Mouse (Mus musculus): ENCODE results near the gene Spata2l. TPM values are rescaled to one million over a fixed set of nuclear protein-coding genes. Genes with fewer than 3 reads are reported as not detected.
"Not testable (repeated sequence)": the region's sequence is repeated elsewhere in the genome, so short reads cannot be mapped to it uniquely, and the experiment has no call there.

Gene Spata2l
- total RNA-seq, 2 experiments from 2014 or later = 1.1 to 1.7 TPM

DNA sequence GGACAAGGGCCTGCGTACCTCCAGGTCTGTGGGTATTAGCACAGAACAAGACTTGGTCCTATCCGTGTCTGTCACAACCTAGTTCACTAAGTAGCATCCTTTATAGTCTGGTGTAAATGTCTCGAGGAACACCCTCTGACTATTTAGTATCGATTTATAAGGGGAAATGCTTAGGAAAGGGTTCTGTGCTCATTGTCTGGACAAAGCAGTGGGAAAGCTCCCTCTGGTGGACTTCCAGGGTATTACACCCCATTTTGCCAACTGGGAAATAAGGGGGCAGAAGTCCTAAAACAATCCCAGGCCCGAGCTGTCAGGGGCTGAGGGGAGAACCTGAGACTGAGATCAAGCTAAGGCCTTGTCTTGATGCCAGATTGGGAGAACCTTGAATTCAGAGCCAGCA lies 33.7 kb downstream of the Spata2l start:
- peak; percentile 69 for DNase-seq (ENCODE audit: low spot score)

DNA sequence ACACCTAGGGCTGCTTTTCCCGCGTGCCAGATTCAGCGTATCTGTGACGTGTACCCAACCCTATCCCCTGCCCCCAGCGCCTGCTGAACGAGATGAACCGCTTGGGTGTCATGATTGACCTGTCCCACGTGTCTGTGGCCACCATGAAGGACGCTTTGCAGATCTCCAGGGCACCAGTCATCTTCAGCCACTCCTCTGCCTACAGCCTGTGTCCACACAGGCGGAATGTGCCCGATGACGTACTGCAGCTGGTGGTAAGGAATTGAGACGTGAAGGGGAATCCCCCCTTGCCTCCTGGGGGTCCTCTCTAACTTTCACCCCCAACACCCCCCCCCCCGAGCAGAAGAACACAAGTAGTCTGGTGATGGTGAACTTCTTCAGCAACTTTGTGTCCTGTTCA lies 36.2 kb downstream of the Spata2l start:
- DNase-seq (ENCODE audit: low spot score) = no peak

DNA sequence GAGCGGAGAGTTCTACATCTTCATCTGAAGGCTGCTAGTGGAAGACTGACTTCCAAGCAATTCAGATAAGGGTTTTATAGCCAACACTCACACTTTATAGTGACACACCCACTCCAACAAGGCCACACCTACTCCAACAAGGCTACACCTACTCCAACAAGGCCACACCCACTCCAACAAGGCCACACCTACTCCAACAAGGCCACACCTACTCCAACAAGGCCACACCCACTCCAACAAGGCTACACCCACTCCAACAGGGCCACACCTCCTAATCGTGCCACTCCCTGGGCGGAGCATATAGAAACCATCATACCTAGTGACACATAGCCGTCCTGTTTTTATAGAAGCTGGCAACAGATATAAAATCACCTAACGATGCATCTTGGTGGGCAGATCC lies 39.0 kb downstream of the Spata2l start:
- DNase-seq (ENCODE audit: low spot score) = not testable (repeated sequence)

GRCm38 (mm10) chr8:123193771-123194170 lies 42.3 kb downstream of the Spata2l start:
- no peak for DNase-seq (ENCODE audit: low spot score)

DNA sequence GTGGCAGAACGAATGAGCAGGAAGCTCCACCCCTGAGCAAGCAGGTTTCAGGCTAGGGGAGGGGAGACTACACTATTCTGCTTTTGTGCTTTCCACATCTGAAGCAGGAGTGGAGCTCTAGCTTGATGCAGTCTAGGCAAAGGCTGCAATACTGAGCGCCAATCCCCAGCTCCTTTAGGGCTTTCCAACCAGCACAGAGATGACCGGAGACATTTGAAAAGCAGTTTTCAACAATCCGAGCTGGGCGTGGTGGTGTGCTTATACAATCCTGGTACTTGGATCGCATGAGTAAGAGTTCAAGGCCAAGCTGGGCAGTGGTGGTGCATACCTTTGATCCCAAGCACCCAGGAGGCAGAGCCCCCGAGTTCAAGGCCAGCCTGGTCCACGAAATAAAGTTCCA lies 44.1 kb downstream of the Spata2l start:
- DNase-seq (ENCODE audit: low spot score) = no peak

DNA sequence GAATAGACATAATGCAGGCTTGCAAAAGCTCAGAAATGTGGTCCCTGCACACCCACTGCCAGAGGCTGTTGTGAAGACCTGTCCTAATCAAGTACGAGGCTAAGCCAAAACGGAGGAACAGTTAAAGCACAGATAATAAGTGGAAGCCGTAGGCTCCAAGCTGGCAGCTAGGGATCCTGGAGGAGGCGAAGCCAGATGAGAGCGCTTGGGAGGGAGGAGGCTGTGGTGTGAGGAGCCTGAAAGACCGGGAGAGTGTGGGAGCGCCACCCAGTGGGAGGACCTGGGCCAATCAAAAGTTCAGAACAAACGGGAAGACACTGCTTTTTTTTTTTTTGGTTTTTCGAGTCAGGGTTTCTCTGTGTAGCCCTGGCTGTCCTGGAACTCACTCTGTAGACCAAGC lies 45.4 kb downstream of the Spata2l start:
- peak; percentile 79 for DNase-seq (ENCODE audit: low spot score)

GRCm38 (mm10) chr8:123188841-123189240 lies 47.2 kb downstream of the Spata2l start:
- no peak for DNase-seq (ENCODE audit: low spot score)

GRCm38 (mm10) chr8:123188006-123188405 lies 48.0 kb downstream of the Spata2l start:
- DNase-seq (ENCODE audit: low spot score) = no peak

DNA sequence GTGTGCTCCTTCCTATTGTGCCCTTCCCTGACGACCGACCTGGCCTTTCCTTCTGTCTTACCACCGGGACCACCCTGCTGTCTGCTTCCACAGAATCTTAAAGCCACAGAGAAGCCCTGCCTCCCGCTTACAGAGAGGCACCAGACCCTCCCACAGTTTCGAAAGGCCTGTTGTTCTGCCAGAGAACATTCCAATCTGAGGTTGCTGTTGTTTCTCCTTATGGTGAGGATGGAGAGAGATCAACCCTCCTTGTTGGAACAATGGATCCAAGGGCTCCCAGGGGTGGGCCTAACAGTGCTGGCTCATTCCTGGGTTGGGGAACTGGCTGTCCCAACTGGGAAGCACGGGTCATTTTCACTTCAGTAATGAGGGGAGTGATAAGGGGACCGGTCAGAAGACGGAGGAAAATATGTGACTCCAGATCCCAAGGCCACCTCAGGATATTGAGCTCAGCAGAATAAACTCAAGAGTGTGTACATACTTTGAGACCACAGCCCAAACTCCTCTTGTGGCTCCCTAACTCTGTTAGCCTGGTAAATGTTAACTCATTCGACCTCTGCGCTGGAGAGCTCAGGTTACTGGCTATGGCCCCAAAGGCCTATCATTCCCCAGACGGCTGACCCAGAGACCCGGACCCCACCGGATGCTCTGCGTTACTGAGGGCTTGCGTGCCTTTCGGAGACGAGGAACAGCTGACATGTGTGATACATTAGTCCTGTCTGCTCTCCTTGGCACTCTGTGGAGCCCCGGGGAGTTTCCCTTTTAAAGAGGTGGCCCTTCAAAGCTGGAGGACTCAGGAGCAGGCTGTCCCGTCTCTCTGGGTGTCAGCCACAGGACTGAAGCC lies 50.2 kb downstream of the Spata2l start, which contains the start of gene Dpep1:
Gene Dpep1 (plus strand): TSS at position 677 of the 844 bp plus-strand sequence.
- peak; percentile 83 for DNase-seq (ENCODE audit: low spot score)

DNA sequence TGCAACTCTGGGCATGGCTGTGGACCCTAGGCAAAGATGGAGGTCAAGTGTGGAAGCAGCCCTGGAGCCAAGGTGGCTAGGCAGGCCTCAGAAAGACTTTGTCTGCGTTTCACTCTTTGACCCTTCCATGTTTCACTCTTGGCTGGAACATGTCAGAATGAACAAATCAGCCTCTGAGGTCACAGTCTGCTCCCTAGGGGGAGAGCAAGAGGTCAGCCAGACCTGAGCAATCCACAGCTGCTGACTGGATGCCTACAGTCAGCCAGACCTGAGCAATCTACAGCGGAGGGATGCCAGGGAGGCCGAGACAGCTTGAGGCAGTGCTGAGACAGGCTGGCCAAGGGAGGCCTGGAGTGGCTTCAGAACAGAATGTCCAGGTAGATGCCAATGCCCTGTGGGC lies 54.6 kb downstream of the Spata2l start:
- DNase-seq (ENCODE audit: low spot score) = peak; percentile 83

Other genes starting within 250 kb of the Spata2l start
- gene Ankrd11, start 194.0 kb downstream of the Spata2l start, total RNA-seq (2021) = 10 to 100 TPM; 61.1 to 68.9 TPM
- 10 to 100 TPM; 73.9 to 77.4 TPM for gene Spg7, start 173.3 kb downstream of the Spata2l start, total RNA-seq (2021)
- gene Rpl13, start 133.9 kb downstream of the Spata2l start, total RNA-seq (2021) = 100 to 1,000 TPM; 432 to 435 TPM
- gene Cpne7, start 118.9 kb downstream of the Spata2l start, total RNA-seq (2021) = under 1 TPM in 1 of 2 experiments, not detected in 1; 0.14 TPM
- 1 to 10 TPM; 1.7 to 2.2 TPM for gene Sult5a1, start 77.9 kb downstream of the Spata2l start, total RNA-seq (2021)
- gene Dpep1, start 50.0 kb downstream of the Spata2l start, total RNA-seq (2021) = 10 to 100 TPM in 1 of 2 experiments, 1 to 10 TPM in 1; 8.9 to 14.4 TPM
- 10 to 100 TPM; 57.2 to 68.0 TPM for gene Chmp1a, start 23.5 kb downstream of the Spata2l start, total RNA-seq (2021)
- 1 to 10 TPM in 1 of 2 experiments, under 1 TPM in 1; 0.83 to 2.1 TPM for gene Spata33, start 23.4 kb downstream of the Spata2l start, total RNA-seq (2021)
- 10 to 100 TPM; 11.6 to 12.1 TPM for gene Cdk10, start 11.4 kb downstream of the Spata2l start, total RNA-seq (2021)
- 1 to 10 TPM; 5.1 to 5.2 TPM for gene Zfp276, start 18.0 kb upstream of the Spata2l start, total RNA-seq (2021)
- 10 to 100 TPM; 17.2 to 18.8 TPM for gene Vps9d1, start 18.1 kb upstream of the Spata2l start, total RNA-seq (2021)
- not detected for gene Fanca, start 82.3 kb upstream of the Spata2l start, total RNA-seq (2021)
- gene Spire2, start 96.5 kb upstream of the Spata2l start, total RNA-seq (2021) = under 1 TPM in 1 of 2 experiments, not detected in 1; 0.09 TPM
- gene Tcf25, start 137.5 kb upstream of the Spata2l start, total RNA-seq (2021) = 100 to 1,000 TPM; 128 to 130 TPM
- gene Mc1r, start 170.9 kb upstream of the Spata2l start, total RNA-seq (2021) = not detected
- not detected for gene Tubb3, start 175.2 kb upstream of the Spata2l start, total RNA-seq (2021)
- 10 to 100 TPM; 34.6 to 43.7 TPM for gene Def8, start 187.3 kb upstream of the Spata2l start, total RNA-seq (2021)
- 10 to 100 TPM; 37.8 to 41.0 TPM for gene Afg3l1, start 241.7 kb upstream of the Spata2l start, total RNA-seq (2021)

All from gastrocnemius, adult 18-20 months (tissue).